Mouse (Mus musculus): ENCODE data around the gene Tnrc6b.
A peak's percentile ranks its signal among the peaks of the same experiment; 100 is the strongest.

Gene Tnrc6b

GRCm38 (mm10) chr15:80710608-80711363 lies at the start of gene Tnrc6b:
Tnrc6b (plus strand) TSS chr15:80711313.
- peak; percentile 99 for DNase-seq (ENCODE audit: low read depth)

- no peak for DNase-seq (ENCODE audit: low read depth)
Measured at GRCm38 (mm10) chr15:80664444-80664843, 46.7 kb upstream of the Tnrc6b start.

- peak; percentile 37 for DNase-seq (ENCODE audit: low read depth)
Measured at GRCm38 (mm10) chr15:80671295-80672252, 39.5 kb upstream of the Tnrc6b start, which contains the start of gene Fam83f. Fam83f (plus strand) TSS chr15:80671847.

GRCm38 (mm10) chr15:80672810-80673209 lies 38.3 kb upstream of the Tnrc6b start:
- no peak for DNase-seq (ENCODE audit: low read depth)

GRCm38 (mm10) chr15:80673337-80674095 lies 37.6 kb upstream of the Tnrc6b start:
- no peak for DNase-seq (ENCODE audit: low read depth)

- DNase-seq (ENCODE audit: low read depth), result no peak
Measured at GRCm38 (mm10) chr15:80674700-80675099, 36.4 kb upstream of the Tnrc6b start.

GRCm38 (mm10) chr15:80679515-80680215 lies 31.4 kb upstream of the Tnrc6b start:
- no peak for DNase-seq (ENCODE audit: low read depth)

GRCm38 (mm10) chr15:80680347-80681030 lies 30.6 kb upstream of the Tnrc6b start:
- DNase-seq (ENCODE audit: low read depth), result no peak

GRCm38 (mm10) chr15:80681466-80681881 lies 29.6 kb upstream of the Tnrc6b start:
- DNase-seq (ENCODE audit: low read depth), result peak; percentile 85

- DNase-seq (ENCODE audit: low read depth), result no peak
Measured at GRCm38 (mm10) chr15:80682343-80682742, 28.8 kb upstream of the Tnrc6b start.

GRCm38 (mm10) chr15:80683151-80683550 lies 28.0 kb upstream of the Tnrc6b start:
- no peak for DNase-seq (ENCODE audit: low read depth)

- no peak for DNase-seq (ENCODE audit: low read depth)
Measured at GRCm38 (mm10) chr15:80683990-80684389, 27.1 kb upstream of the Tnrc6b start.

- no peak for DNase-seq (ENCODE audit: low read depth)
Measured at GRCm38 (mm10) chr15:80684786-80685602, 26.1 kb upstream of the Tnrc6b start.

- no peak for DNase-seq (ENCODE audit: low read depth)
Measured at GRCm38 (mm10) chr15:80685603-80685895, 25.6 kb upstream of the Tnrc6b start.

GRCm38 (mm10) chr15:80688536-80688935 lies 22.6 kb upstream of the Tnrc6b start:
- no peak for DNase-seq (ENCODE audit: low read depth)

GRCm38 (mm10) chr15:80693492-80693891 lies 17.6 kb upstream of the Tnrc6b start:
- no peak for DNase-seq (ENCODE audit: low read depth)

GRCm38 (mm10) chr15:80694125-80694910 lies 16.8 kb upstream of the Tnrc6b start:
- DNase-seq (ENCODE audit: low read depth), result peak; percentile 90

GRCm38 (mm10) chr15:80697564-80697963 lies 13.5 kb upstream of the Tnrc6b start:
- peak; percentile 81 for DNase-seq (ENCODE audit: low read depth)
